Mouse (Mus musculus) forebrain, embryonic 14.5 days (tissue): ENCODE results near the gene Bricd5. TPM values are rescaled to one million over a fixed set of nuclear protein-coding genes. Genes with fewer than 3 reads are reported as not detected.

Source experiments
- polyA plus RNA-seq: library from polyadenylated mRNA; unstranded; fragments of >200 nt; fragmentation: Nextera tagmentation; extraction: Ambion mirVana; gene quantifications from 2 replicates; pipeline ENCODE4 v1.2.1, GENCODE M21; 2014

Gene Bricd5
- polyA plus RNA-seq, 1 experiment from 2014 or later = 0.38 TPM

Other genes starting within 250 kb of the Bricd5 start
- gene Ccnf, start 222.4 kb upstream of the Bricd5 start, polyA plus RNA-seq = 31.8 and 34.3 TPM in 2 replicates
- gene Abca17, start 122.8 kb upstream of the Bricd5 start, polyA plus RNA-seq = 0.13 and 0.31 TPM in 2 replicates
- gene Abca3, start 121.9 kb upstream of the Bricd5 start, polyA plus RNA-seq = 14.5 and 21.3 TPM in 2 replicates
- gene Rnps1, start 59.3 kb upstream of the Bricd5 start, polyA plus RNA-seq = 304 and 325 TPM in 2 replicates
- 31.5 and 31.8 TPM in 2 replicates for gene Eci1, start 47.2 kb upstream of the Bricd5 start, polyA plus RNA-seq
- 2.3 and 3.5 TPM in 2 replicates for gene Dnase1l2, start 30.8 kb upstream of the Bricd5 start, polyA plus RNA-seq
- gene E4f1, start 3.6 kb upstream of the Bricd5 start, polyA plus RNA-seq = 8.3 and 16.9 TPM in 2 replicates
- 54.7 and 56.5 TPM in 2 replicates for gene Pgp, start 3.5 kb upstream of the Bricd5 start, polyA plus RNA-seq
- 31.8 and 37.2 TPM in 2 replicates for gene Mlst8, start 5.2 kb downstream of the Bricd5 start, polyA plus RNA-seq
- 9.1 and 14.6 TPM in 2 replicates for gene Caskin1, start 14.7 kb downstream of the Bricd5 start, polyA plus RNA-seq
- 80.1 and 96.6 TPM in 2 replicates for gene Traf7, start 54.1 kb downstream of the Bricd5 start, polyA plus RNA-seq
- gene Rab26, start 60.3 kb downstream of the Bricd5 start, polyA plus RNA-seq = 4.0 TPM in 2 replicates
- gene Pkd1, start 76.0 kb downstream of the Bricd5 start, polyA plus RNA-seq = 12.9 and 16.7 TPM in 2 replicates
- gene Tsc2, start 158.7 kb downstream of the Bricd5 start, polyA plus RNA-seq = 59.8 and 66.4 TPM in 2 replicates
- 10.0 and 12.3 TPM in 2 replicates for gene Nthl1, start 158.8 kb downstream of the Bricd5 start, polyA plus RNA-seq
- 22.4 and 31.3 TPM in 2 replicates for gene Slc9a3r2, start 176.4 kb downstream of the Bricd5 start, polyA plus RNA-seq
- gene Npw, start 184.6 kb downstream of the Bricd5 start, polyA plus RNA-seq = not detected in 2 replicates
- 14.9 and 19.7 TPM in 2 replicates for gene Zfp598, start 195.8 kb downstream of the Bricd5 start, polyA plus RNA-seq
- gene Syngr3, start 216.1 kb downstream of the Bricd5 start, polyA plus RNA-seq = 105 and 136 TPM in 2 replicates
- gene Gfer, start 222.3 kb downstream of the Bricd5 start, polyA plus RNA-seq = 36.5 and 37.7 TPM in 2 replicates
- gene Noxo1, start 222.3 kb downstream of the Bricd5 start, polyA plus RNA-seq = 2.2 and 2.4 TPM in 2 replicates
- gene Tbl3, start 233.8 kb downstream of the Bricd5 start, polyA plus RNA-seq = 85.3 and 86.1 TPM in 2 replicates
- not detected in 2 replicates for gene Rnf151, start 244.2 kb downstream of the Bricd5 start, polyA plus RNA-seq
- gene Rps2, start 244.2 kb downstream of the Bricd5 start, polyA plus RNA-seq = 888 and 1,063 TPM in 2 replicates